Mouse (Mus musculus) R1 (cell line): ENCODE data around the gene Irx1.

Experiments
- DNase-seq: peaks from one replicate; pipeline ENCODE4 v3.0.0-alpha.2; 2018; ENCODE audit warnings: low read depth, low spot score

Irx1 gene

DNA sequence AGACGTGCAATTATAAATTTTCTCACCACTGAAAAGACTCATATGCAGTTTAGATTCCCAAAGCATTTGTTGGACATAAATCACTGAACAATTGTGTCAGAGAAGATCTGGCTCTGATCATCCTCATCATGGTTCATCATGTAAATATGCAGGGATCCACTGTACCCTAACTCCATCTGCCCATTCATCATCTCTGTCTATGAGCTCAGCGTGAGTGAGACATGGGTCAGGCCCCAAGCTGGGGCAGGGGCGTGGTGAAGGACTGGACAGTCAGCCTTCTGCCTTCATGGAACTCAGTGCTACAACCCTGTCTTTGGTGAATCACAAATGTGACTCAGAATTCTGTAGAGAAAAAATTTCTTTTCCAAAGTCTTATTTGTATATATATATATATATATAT lies 53.2 kb downstream of the Irx1 start:
- no peak for DNase-seq
